Mouse (Mus musculus): ENCODE measurements around the gene Calca. TPM values are rescaled to one million over a fixed set of nuclear protein-coding genes. Genes with fewer than 3 reads are reported as not detected.
"Not testable (repeated sequence)": the region's sequence is repeated elsewhere in the genome, so short reads cannot be mapped to it uniquely, and the experiment has no call there.

The Calca gene
- polyA plus RNA-seq (2015; fragmentation: Nextera tagmentation; extraction: Ambion mirVana) = 7.5 and 8.5 TPM in 2 replicates

DNA sequence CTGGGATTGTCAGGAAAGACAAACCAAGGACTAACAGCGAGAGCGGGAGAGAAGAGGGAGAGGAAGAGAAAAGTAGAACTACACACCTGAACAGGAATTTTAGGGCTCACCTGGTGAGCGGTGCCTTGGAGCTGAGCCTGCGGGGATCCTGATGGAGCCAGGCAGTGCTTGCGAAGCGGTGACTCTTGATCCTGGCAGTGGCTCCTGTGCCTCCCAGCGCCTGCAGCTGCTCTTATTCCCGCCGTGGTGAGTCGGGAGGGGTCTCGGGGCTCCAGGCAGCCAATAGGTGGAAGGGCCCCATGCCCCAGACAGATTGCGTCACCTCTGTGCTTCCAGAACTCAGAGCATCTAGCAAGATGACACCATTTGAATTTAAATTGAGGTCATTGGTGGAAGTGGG lies at the start of gene Calca:
Gene Calca, minus strand, starts transcription at position 256 of the 400 bp plus-strand sequence.
- H3K9ac ChIP-seq = peak within 1 kb of the TSS; percentile 12
- H3K4me2 ChIP-seq = peak within 1 kb of the TSS; percentile 74
- H3K27ac ChIP-seq = no peak within 1 kb of the TSS
- no peaks in the 10 kb centered on the region for H3K36me3 ChIP-seq (replicated peaks)
- no peaks in the 10 kb centered on the region for H3K9me3 ChIP-seq
- ATAC-seq (replicated peaks) = peak; percentile 76
- peaks cover 10% of the 10 kb centered on the region for H3K4me1 ChIP-seq
- WGBS = under 1% methylated on average over 12 of the region's 12 CpGs
- peaks cover 18% of the 10 kb centered on the region for H3K27me3 ChIP-seq (replicated peaks)
- peak within 1 kb of the TSS; percentile 39 for H3K4me3 ChIP-seq

DNA sequence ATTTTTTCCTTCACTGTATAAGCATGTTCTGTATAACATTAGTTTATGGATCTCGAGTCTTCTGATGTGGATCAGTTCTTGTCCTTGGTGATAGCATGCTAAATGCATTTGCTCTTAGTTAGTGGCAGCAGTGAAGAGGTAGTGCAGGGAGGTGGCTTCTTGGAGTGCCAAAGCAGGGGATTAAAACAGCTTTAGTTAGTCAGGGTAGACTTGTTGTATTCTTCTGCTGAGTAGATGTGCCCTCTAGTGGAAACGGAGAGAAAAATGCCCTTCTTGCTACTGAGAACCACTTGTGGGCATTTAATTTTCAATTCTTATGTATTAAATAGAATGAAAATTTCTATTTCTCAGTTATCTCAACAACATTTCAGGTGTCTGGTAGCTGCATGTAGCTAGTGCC lies 36.5 kb upstream of the Calca start:
- ATAC-seq (replicated peaks) = no peak
- H3K4me3 ChIP-seq = no peak overlapping the region
- no peaks in the 10 kb centered on the region for H3K27me3 ChIP-seq (replicated peaks)
- 35% methylated on average over 2 of the region's 2 CpGs for WGBS
- no peaks in the 10 kb centered on the region for H3K9me3 ChIP-seq
- H3K27ac ChIP-seq = no peak overlapping the region
- no peaks in the 10 kb centered on the region for H3K36me3 ChIP-seq (replicated peaks)
- H3K4me2 ChIP-seq = no peak overlapping the region
- no peaks in the 10 kb centered on the region for H3K4me1 ChIP-seq
- H3K9ac ChIP-seq = no peak overlapping the region

DNA sequence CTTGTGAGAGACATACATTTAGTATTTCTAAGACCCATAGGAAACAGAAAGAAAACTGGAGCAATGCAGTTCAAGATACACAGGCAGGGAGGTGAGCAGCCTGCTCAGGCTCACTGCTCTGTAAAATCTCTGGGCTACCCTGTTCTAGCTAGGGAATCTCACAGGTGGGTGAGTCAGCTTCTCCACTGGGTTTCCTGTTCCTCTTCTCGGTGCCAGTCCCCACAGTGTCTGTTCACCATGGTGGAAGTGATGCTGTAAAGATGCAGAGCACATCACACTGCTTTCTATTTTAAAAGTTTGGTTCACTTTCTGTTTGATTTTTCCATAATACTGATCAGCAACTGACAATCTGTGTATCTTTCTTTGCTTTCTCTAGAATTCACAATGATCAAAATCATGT lies 35.2 kb upstream of the Calca start:
- Histone ChIP-seq H3K4me2 (no peak overlapping the region), H3K4me3 (no peak overlapping the region), H3K27me3 (replicated peaks) (no peaks in the 10 kb centered on the region), H3K4me1 (no peaks in the 10 kb centered on the region), H3K9ac (no peak overlapping the region), H3K9me3 (no peaks in the 10 kb centered on the region), H3K36me3 (replicated peaks) (no peaks in the 10 kb centered on the region), H3K27ac (no peak overlapping the region)
- ATAC-seq (replicated peaks) = no peak
- 71% methylated on average over 1 of the region's 1 CpGs for whole genome bisulfite sequencing

DNA sequence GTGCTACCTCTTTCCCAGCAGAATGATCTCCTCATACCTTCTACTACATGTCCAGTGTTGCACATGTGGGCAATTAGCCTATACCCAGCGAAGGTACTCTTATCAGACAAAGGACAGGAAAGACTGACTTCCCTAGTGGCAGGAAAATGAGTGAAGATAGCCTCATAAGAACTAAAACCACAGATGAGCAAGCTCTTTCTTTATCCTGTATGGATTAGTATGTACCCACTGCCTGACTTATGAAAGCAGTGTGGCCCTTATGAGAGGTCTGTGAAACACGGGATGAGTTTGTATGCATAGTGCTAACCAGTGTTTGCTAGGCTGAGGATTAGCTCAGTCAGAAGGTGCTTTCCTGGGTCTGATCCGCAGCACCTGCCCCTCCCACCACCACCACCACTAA lies 13.6 kb upstream of the Calca start:
- WGBS = 34% methylated on average over 3 of the region's 3 CpGs
- no peak overlapping the region for H3K4me3 ChIP-seq

DNA sequence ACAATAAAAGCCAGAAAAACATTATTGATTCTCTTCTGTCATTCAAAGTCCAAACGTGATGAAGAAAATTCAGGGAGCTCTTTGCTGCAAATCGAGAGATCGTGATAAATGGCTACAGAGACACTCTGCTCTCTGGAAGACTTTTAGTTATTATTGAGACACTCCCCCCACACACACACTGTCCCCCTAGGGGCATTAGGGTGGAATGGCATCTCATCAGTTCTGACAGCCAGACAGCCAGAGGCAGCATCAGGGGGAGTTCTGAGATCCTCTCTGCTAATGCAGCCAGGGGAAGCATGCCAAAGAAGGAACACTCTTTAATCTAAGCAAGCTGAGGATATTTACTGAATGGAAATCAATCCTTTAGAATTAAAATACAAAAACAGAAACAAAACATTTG lies 12.6 kb upstream of the Calca start:
- Histone ChIP-seq H3K27ac (no peak overlapping the region), H3K9me3 (no peaks in the 10 kb centered on the region), H3K4me3 (no peak overlapping the region), H3K9ac (no peak overlapping the region), H3K4me1 (no peaks in the 10 kb centered on the region), H3K27me3 (replicated peaks) (no peaks in the 10 kb centered on the region), H3K36me3 (replicated peaks) (no peaks in the 10 kb centered on the region), H3K4me2 (no peak overlapping the region)
- no peak for ATAC-seq (replicated peaks)
- 44% methylated on average over 3 of the region's 3 CpGs for WGBS

More for the DNA sequence above, 13.6 kb upstream of the Calca start:
- Histone ChIP-seq H3K4me2 (no peak overlapping the region), H3K4me1 (no peaks in the 10 kb centered on the region), H3K36me3 (replicated peaks) (no peaks in the 10 kb centered on the region), H3K27me3 (replicated peaks) (no peaks in the 10 kb centered on the region), H3K9me3 (no peaks in the 10 kb centered on the region), H3K27ac (no peak overlapping the region), H3K9ac (no peak overlapping the region)
- no peak for ATAC-seq (replicated peaks)

DNA sequence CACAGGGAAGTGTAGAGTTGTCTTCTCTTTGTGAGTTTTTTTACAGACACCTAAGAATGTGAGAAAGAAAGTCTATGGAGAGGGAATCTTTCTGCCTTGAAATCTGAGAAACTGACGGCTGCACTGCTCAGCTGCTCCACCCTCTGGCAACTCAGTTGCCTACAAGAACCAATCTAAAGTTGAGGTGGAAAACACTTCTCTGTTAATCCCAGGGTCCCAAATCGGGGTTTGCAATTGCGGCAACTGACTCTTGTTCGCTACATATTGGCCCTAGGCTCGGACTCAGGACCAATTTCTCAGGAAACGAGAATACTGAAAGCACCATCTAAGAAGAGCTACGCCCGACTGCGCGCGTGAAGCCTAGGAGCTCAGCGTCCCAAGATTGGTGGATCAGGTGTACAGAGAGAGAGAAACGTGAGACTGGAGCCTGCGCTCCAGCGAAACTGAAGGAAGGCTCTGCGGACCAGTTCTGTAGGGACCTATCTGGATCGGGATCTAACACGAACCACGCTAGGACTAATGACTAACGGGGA lies 522 bp downstream of the Calca start:
- H3K36me3 ChIP-seq (replicated peaks) = no peaks in the 10 kb centered on the region
- WGBS = under 1% methylated on average over 20 of the region's 20 CpGs
- no peak overlapping the region for H3K27ac ChIP-seq
- H3K9me3 ChIP-seq = no peaks in the 10 kb centered on the region
- peak; percentile 78; the same call in 1 of the 2 replicates for ATAC-seq (replicated peaks)
- peaks cover 10% of the 10 kb centered on the region for H3K4me1 ChIP-seq
- peak overlapping the region; percentile 74 for H3K4me2 ChIP-seq
- peak overlapping the region; percentile 39 for H3K4me3 ChIP-seq
- H3K9ac ChIP-seq = peak overlapping the region; percentile 12
- H3K27me3 ChIP-seq (replicated peaks) = peaks cover 18% of the 10 kb centered on the region

DNA sequence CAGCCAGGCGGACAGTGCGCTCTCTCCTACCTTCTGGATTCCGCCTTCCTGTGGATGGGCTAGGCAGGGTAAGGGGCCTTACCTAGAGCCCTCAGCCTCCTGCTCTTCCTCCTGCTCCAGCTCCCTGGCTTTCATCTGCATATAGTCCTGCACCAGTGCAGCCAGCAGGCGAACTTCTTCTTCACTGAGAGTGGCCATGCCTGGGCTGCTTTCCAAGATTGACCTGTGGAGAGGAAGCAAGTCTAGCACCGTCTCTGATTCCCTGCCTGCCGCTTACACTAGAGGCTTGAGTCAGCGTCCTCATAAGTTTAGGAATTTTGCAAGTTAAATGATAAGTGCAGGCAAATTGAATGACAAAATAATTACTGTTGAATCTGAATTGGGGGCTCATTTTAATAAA lies 1.8 kb downstream of the Calca start:
- 77% methylated on average over 7 of the region's 7 CpGs for WGBS
- Histone ChIP-seq H3K36me3 (replicated peaks) (no peaks in the 10 kb centered on the region), H3K27ac (no peak overlapping the region), H3K4me3 (no peak overlapping the region), H3K9ac (no peak overlapping the region), H3K4me1 (peaks cover 10% of the 10 kb centered on the region), H3K9me3 (no peaks in the 10 kb centered on the region), H3K27me3 (replicated peaks) (peaks cover 18% of the 10 kb centered on the region), H3K4me2 (no peak overlapping the region)
- ATAC-seq (replicated peaks) = no peak

DNA sequence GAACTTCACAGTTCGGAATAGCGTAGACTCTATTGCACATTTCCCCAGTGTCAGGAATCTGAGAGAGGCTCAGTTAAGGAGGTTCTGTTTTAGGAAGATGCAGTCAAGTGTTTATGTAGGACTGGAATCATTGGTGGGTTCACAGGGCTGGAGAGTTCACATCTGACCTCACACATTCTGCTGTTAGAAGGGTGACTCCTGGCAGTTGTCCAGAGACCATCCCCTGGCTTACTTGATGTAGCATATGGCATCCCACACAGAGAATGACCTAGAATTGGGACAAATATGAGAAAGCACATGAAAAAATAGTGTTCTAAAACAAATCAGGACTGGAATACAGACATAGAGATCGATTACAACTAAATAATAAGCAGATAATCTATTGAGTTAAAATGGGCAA lies 10.2 kb downstream of the Calca start:
- Histone ChIP-seq H3K4me1 (no peaks in the 10 kb centered on the region), H3K4me3 (no peak overlapping the region), H3K9ac (no peak overlapping the region), H3K27me3 (replicated peaks) (no peaks in the 10 kb centered on the region), H3K9me3 (no peaks in the 10 kb centered on the region), H3K27ac (no peak overlapping the region), H3K4me2 (no peak overlapping the region), H3K36me3 (replicated peaks) (no peaks in the 10 kb centered on the region)
- WGBS = 94% methylated on average over 3 of the region's 3 CpGs
- ATAC-seq (replicated peaks) = no peak

DNA sequence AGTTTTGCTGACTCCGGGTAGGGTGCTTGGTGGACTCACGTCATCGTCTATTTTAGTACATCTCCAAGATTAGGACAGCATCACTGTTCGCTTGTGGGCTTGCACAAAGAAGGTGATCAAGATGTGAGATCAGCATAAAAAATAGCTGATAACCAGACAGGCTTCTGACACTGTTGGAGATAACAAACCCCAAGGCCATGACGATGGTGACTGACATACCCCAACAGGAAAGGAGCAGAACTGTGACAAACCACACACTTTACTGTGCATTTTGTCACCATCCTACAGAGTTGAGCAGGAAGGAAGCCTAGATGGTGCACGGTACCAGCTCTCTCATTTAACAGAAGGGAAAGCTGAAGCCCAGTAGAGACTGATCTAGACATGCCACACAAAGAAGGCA lies 19.4 kb downstream of the Calca start:
- Histone ChIP-seq H3K36me3 (replicated peaks) (no peaks in the 10 kb centered on the region), H3K4me1 (no peaks in the 10 kb centered on the region), H3K9ac (no peak overlapping the region), H3K4me3 (no peak overlapping the region), H3K9me3 (no peaks in the 10 kb centered on the region), H3K4me2 (no peak overlapping the region), H3K27ac (no peak overlapping the region), H3K27me3 (replicated peaks) (no peaks in the 10 kb centered on the region)
- 92% methylated on average over 6 of the region's 6 CpGs for WGBS
- ATAC-seq (replicated peaks) = no peak

DNA sequence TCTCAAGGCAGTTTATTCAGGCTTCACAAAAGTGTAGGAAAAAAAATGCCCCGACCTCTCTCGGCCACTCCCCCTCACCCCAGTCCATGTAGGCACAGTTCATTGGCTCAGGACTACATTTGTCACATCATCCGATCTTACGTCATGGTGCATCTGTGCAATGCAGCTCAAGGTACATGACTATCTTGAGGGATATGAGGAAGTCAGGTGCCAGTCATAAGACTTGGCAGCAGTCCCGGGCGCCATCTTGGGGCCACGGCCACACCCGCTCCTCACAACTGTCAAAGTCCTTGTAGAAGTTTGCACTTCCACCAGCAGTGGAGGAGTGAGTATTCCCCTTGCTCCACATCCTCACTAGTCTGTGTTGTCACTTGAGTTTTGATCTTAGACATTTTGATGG lies 41.8 kb downstream of the Calca start:
- WGBS = 93% methylated on average over 8 of the region's 8 CpGs
- H3K4me1 ChIP-seq = not testable (repeated sequence)

DNA sequence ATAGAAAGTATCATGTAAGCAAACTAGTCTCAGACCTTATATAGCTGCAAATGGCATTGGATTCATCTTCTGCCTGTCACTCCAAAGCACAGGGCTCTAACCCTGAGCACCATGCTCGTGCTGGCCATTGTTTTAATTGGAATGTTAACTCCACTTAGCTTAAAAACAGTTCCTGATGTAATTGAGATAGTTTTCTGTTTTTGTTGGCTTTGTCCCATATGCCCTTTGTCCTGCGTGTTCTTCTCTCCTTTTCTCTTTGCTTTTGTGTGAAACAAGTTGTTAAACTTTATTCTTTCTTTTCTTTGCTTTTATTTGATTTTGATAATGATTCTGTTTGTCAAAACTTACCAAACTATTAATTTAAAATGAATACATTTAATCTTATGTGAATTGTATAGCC lies 53.7 kb downstream of the Calca start:
- Histone ChIP-seq H3K4me3 (no peak overlapping the region), H3K36me3 (replicated peaks) (no peaks in the 10 kb centered on the region), H3K4me1 (no peaks in the 10 kb centered on the region), H3K4me2 (no peak overlapping the region), H3K27me3 (replicated peaks) (no peaks in the 10 kb centered on the region), H3K9me3 (no peaks in the 10 kb centered on the region), H3K27ac (no peak overlapping the region), H3K9ac (no peak overlapping the region)
- 58% methylated on average over 2 of the region's 2 CpGs for WGBS
- no peak for ATAC-seq (replicated peaks)

More for the DNA sequence above, 41.8 kb downstream of the Calca start:
- H3K4me3 ChIP-seq; H3K9me3 ChIP-seq; H3K27ac ChIP-seq; H3K27me3 ChIP-seq (replicated peaks); H3K36me3 ChIP-seq (replicated peaks); H3K4me2 ChIP-seq; H3K9ac ChIP-seq; ATAC-seq (replicated peaks): not testable (repeated sequence)
